Mouse (Mus musculus) embryo, embryonic 10 days (tissue): Measurements from ENCODE around the gene Malsu1.

Experiments
- DNase-seq: peaks from one replicate; pipeline ENCODE4 v3.0.0-alpha.2; 2015; ENCODE audit warnings: low spot score

The Malsu1 gene

GRCm38 (mm10) chr6:49074117-49074490 lies 509 bp downstream of the Malsu1 start:
- DNase-seq = peak; percentile 38

- no peak for DNase-seq
These were observed 4.3 kb downstream of the Malsu1 start for GRCm38 (mm10) chr6:49077894-49078293.

- DNase-seq = no peak
These were observed 5.7 kb downstream of the Malsu1 start for GRCm38 (mm10) chr6:49079313-49079712.

GRCm38 (mm10) chr6:49083008-49083407 lies 9.4 kb downstream of the Malsu1 start:
- DNase-seq = no peak

- no peak for DNase-seq
These were observed 21.4 kb downstream of the Malsu1 start for GRCm38 (mm10) chr6:49094968-49095367.

- DNase-seq = no peak
These were observed 22.8 kb downstream of the Malsu1 start for GRCm38 (mm10) chr6:49096421-49096820.

- DNase-seq = no peak
These were observed 23.4 kb downstream of the Malsu1 start for GRCm38 (mm10) chr6:49096933-49097461.

GRCm38 (mm10) chr6:49097596-49098110 lies 24.1 kb downstream of the Malsu1 start:
- no peak for DNase-seq

GRCm38 (mm10) chr6:49099086-49099485 lies 25.5 kb downstream of the Malsu1 start:
- DNase-seq = no peak

GRCm38 (mm10) chr6:49106746-49107500 lies 33.3 kb downstream of the Malsu1 start:
- DNase-seq = no peak

GRCm38 (mm10) chr6:49109196-49109595 lies 35.6 kb downstream of the Malsu1 start:
- DNase-seq = no peak

- DNase-seq = no peak
These were observed 40.3 kb downstream of the Malsu1 start for GRCm38 (mm10) chr6:49113895-49114294.

- no peak for DNase-seq
These were observed 40.9 kb downstream of the Malsu1 start for GRCm38 (mm10) chr6:49114457-49114856.

GRCm38 (mm10) chr6:49115550-49115949 lies 42.0 kb downstream of the Malsu1 start:
- no peak for DNase-seq

GRCm38 (mm10) chr6:49116241-49116640 lies 42.6 kb downstream of the Malsu1 start:
- DNase-seq = no peak

- no peak for DNase-seq
These were observed 44.9 kb downstream of the Malsu1 start for GRCm38 (mm10) chr6:49118446-49118845.

- DNase-seq = no peak
These were observed 46.0 kb downstream of the Malsu1 start for GRCm38 (mm10) chr6:49119462-49120135.

- no peak for DNase-seq
These were observed 46.8 kb downstream of the Malsu1 start for GRCm38 (mm10) chr6:49120370-49120769.

- no peak for DNase-seq
These were observed 56.7 kb downstream of the Malsu1 start for GRCm38 (mm10) chr6:49130328-49130727.

- no peak for DNase-seq
These were observed 58.3 kb downstream of the Malsu1 start for GRCm38 (mm10) chr6:49131855-49132254.

GRCm38 (mm10) chr6:49132352-49133090 lies 58.9 kb downstream of the Malsu1 start:
- DNase-seq = no peak
